In genomic region chr5:112110306-112110969, GRCm38 (mm10) we compare ENCODE assay signal across 12 mouse cellular contexts.
DNase-seq lines count a peak whose midpoint lies in the region; ATAC-seq and TF ChIP-seq lines count a peak whose summit lies in the region.
"Had no signal": no experiment of that assay in that cellular context is flagged by ENCODE, and none has a peak within 500 bp of the region (broad histone marks: within the 10 kb centered on the region; RNA-seq: fewer than 3 reads in every experiment).

No protein-coding gene starts in this region.

- no peak overlapping the region for H3K9ac ChIP-seq in liver, embryonic 11.5 days (ENCODE audit: low read depth, low read length)
- H3K9ac ChIP-seq in heart, adult 2 months (ENCODE audit: low read depth, low read length), result no peak overlapping the region

- no peak for TF ChIP-seq POLR2A in heart, adult 2 months (IDR thresholded peaks at IDR 0.05; ENCODE audit: insufficient read depth, low read depth, low read length)

- no peak for ATAC-seq in liver, embryonic 11.5 days (replicated peaks; ENCODE audit: low FRiP score)
- ATAC-seq: Patski had no signal

- WGBS in liver, embryonic 11.5 days, result 69% methylated on average over 22 of the region's 22 CpGs
- 58% methylated on average over 22 of the region's 22 CpGs for whole genome bisulfite sequencing in heart, adult 2 months

- H3K27ac ChIP-seq in liver, embryonic 11.5 days (ENCODE audit: low read depth, low read length), result no peak overlapping the region
- no peak overlapping the region for H3K27ac ChIP-seq in heart, adult 2 months
- H3K27ac ChIP-seq: gastrocnemius, adult 2 months had no signal

- H3K4me1 ChIP-seq in liver, embryonic 11.5 days (replicated peaks; ENCODE audit: control insufficient read depth, insufficient read depth, low read length), result no peaks in the 10 kb centered on the region
- H3K4me1 ChIP-seq in heart, adult 2 months (ENCODE audit: control insufficient read depth, insufficient read depth, low read length), result no peaks in the 10 kb centered on the region

- H3K36me3 ChIP-seq in liver, embryonic 11.5 days (ENCODE audit: control insufficient read depth, insufficient read depth, low read length), result no peaks in the 10 kb centered on the region
- no peaks in the 10 kb centered on the region for H3K36me3 ChIP-seq in heart, adult 2 months (ENCODE audit: control insufficient read depth, insufficient read depth, low read length)

- TF ChIP-seq EP300 in heart, adult 2 months (IDR thresholded peaks at IDR 0.05; ENCODE audit: insufficient read depth, low read depth, low read length), result no peak

- no peak overlapping the region for H3K4me2 ChIP-seq in liver, embryonic 11.5 days

- intact Hi-C loops in heart, adult 2 months (cut with DNase I), result no loop called here

- no peaks in the 10 kb centered on the region for H3K79me2 ChIP-seq in heart, adult 2 months (replicated peaks; ENCODE audit: control insufficient read depth, insufficient read depth, low read length)

- no peak overlapping the region for H3K4me3 ChIP-seq in liver, embryonic 11.5 days (ENCODE audit: low read depth, low read length)
- H3K4me3 ChIP-seq in heart, adult 2 months, result no peak overlapping the region
- H3K4me3 ChIP-seq: gastrocnemius, adult 2 months had no signal

- peak; percentile 20 for DNase-seq in embryo, embryonic 11 days
- no peak for DNase-seq in embryo, embryonic 10 days (ENCODE audit: low spot score)
- peak; percentile 21 to 27 for DNase-seq in right cerebral cortex, adult 2 months (ENCODE audit: low spot score in 2 of 2)
- no peak for DNase-seq in right cerebral cortex, postnatal 4 days
- peak; percentile 38 to 54 for DNase-seq in left cerebral cortex, adult 9 months (ENCODE audit: low spot score in 2 of 2)
- no peak for DNase-seq in liver, embryonic 11.5 days (ENCODE audit: low spot score)
- DNase-seq in heart, adult 2 months, result no peak
- DNase-seq in urinary bladder, postnatal 25 days (ENCODE audit: low spot score), result no peak
- DNase-seq: gastrocnemius, adult 2 months; kidney, adult 8-10 months; liver had no signal

- no peak for TF ChIP-seq CTCF in heart, adult 2 months (IDR thresholded peaks at IDR 0.05)

- no peaks in the 10 kb centered on the region for H3K27me3 ChIP-seq in liver, embryonic 11.5 days (replicated peaks; ENCODE audit: control insufficient read depth, insufficient read depth, low read length)
- no peaks in the 10 kb centered on the region for H3K27me3 ChIP-seq in heart, adult 2 months (ENCODE audit: control insufficient read depth, insufficient read depth, low read length)

- H3K9me3 ChIP-seq in liver, embryonic 11.5 days (ENCODE audit: control insufficient read depth, low read length), result no peaks in the 10 kb centered on the region

Comparison
In these comparisons a context has a peak if more than half of its experiments do, and no peak if none do; other contexts are left out.
1. DNase-seq: peak in embryo, embryonic 11 days (single experiment), right cerebral cortex, adult 2 months (2 of 2) and left cerebral cortex, adult 9 months (2 of 2); none in embryo, embryonic 10 days (single experiment), right cerebral cortex, postnatal 4 days (single experiment), liver, embryonic 11.5 days (single experiment), heart, adult 2 months (0 of 2) and urinary bladder, postnatal 25 days (single experiment).